Mouse (Mus musculus) liver, embryonic 14.5 days (tissue): ENCODE measurements around the gene 2310022B05Rik. TPM values are rescaled to one million over a fixed set of nuclear protein-coding genes. Genes with fewer than 3 reads are reported as not detected.

ENCODE experiments used
- ATAC-seq: fragments of 200-750 bp; cut with Nextera tagmentation; 2 replicates; pipeline ENCODE4 v1.8.0; 2017; ENCODE audit warnings: moderate number of reproducible peaks, mild to moderate bottlenecking, moderate library complexity; ENCODE audit not compliant: insufficient read depth
- DNase-seq, 3 experiments: peaks; one replicate each; pipeline ENCODE4 v3.0.0-alpha.2; 2012 to 2013; ENCODE audit warnings: low read depth in 3 of 3, low spot score in 3 of 3
- H3K27ac ChIP-seq: fragments of 300-500 bp; sonication (generic); 2 replicates; pipeline ENCODE4 v1.5.1; 2014; ENCODE audit warnings: moderate library complexity, mild to moderate bottlenecking, control low read depth, inconsistent platforms
- H3K27me3 ChIP-seq: fragments of 300-500 bp; sonication (generic); 2 replicates; pipeline ENCODE4 v1.6.1; 2014; ENCODE audit warnings: mild to moderate bottlenecking, low read length, moderate library complexity; ENCODE audit not compliant: control insufficient read depth, insufficient read depth
- H3K36me3 ChIP-seq: fragments of 300-500 bp; sonication (generic); replicated peaks from 2 replicates; pipeline ENCODE4 v1.6.1; 2014; ENCODE audit warnings: low read depth; ENCODE audit not compliant: control insufficient read depth, insufficient read depth
- H3K4me1 ChIP-seq, 2 experiments: fragments of 200-500 bp in 1 of 2; fragments of 300-500 bp in 1 of 2; sonication (generic) in 1 of 2; replicated peaks; 2 replicates each; pipeline ENCODE4 v1.6.1; 2012 to 2014; ENCODE audit warnings: antibody characterized with exemption in 1 of 2, inconsistent platforms in 1 of 2, low read length in 1 of 2; ENCODE audit not compliant: control insufficient read depth in 2 of 2, insufficient read depth in 2 of 2
- H3K4me2 ChIP-seq: fragments of 300-500 bp; sonication (generic); 2 replicates; pipeline ENCODE4 v1.6.1; 2014; ENCODE audit warnings: low read depth, mild to moderate bottlenecking, control low read depth, moderate library complexity
- H3K4me3 ChIP-seq, 2 experiments: fragments of 200-500 bp in 1 of 2; fragments of 300-500 bp in 1 of 2; sonication (generic) in 1 of 2; 2 replicates each; pipeline ENCODE4 v1.5.1; 2012 to 2014; ENCODE audit warnings: low read depth in 2 of 2, low read length in 2 of 2, mild to moderate bottlenecking in 2 of 2, control low read depth in 1 of 2, inconsistent platforms in 1 of 2, moderate library complexity in 1 of 2; ENCODE audit not compliant: insufficient read depth in 1 of 2
- H3K9ac ChIP-seq: fragments of 300-500 bp; sonication (generic); replicated peaks from 2 replicates; pipeline ENCODE4 v1.6.1; 2014; ENCODE audit warnings: mild to moderate bottlenecking, control low read depth, moderate library complexity
- H3K9me3 ChIP-seq: fragments of 300-500 bp; sonication (generic); 2 replicates; pipeline ENCODE4 v1.6.1; 2016; ENCODE audit warnings: low read length, mixed read lengths; ENCODE audit not compliant: control insufficient read depth
- CTCF ChIP-seq: IDR thresholded peaks from 2 replicates; pipeline ENCODE4 v1.5.1; 2016; ENCODE audit warnings: antibody characterized with exemption, low read depth, control low read depth
- EP300 ChIP-seq: IDR thresholded peaks from 2 replicates; pipeline ENCODE4 v1.6.1; 2016; ENCODE audit warnings: antibody characterized with exemption, low read depth
- WGBS: fragments of 180-500 bp; shearing (Covaris S2); extraction: QIAGEN DNeasy Blood & Tissue Kit; methylation state at CpG from one replicate; pipeline ENCODE4 v1.1.7; 2014; ENCODE audit not compliant: insufficient replicate concordance; 5-methylcytosine and 5-hydroxymethylcytosine counted together
- polyA plus RNA-seq, 2 experiments: library from polyadenylated mRNA; depleted of rRNA in 1 of 2; stranded (reverse) in 1 of 2; unstranded in 1 of 2; fragments of >200 nt; fragmentation: Nextera tagmentation in 1 of 2; extraction: Ambion mirVana in 1 of 2; gene quantifications; 2 replicates each; pipeline versions ENCODE4 v1.2.1 to v1.2.3; 2012 to 2014

Gene 2310022B05Rik
- polyA plus RNA-seq, 2 experiments: 5.5 to 8.7 TPM

GRCm38 (mm10) chr8:124641599-124641998 lies 21.6 kb downstream of the 2310022B05Rik start:
- no peak for TF ChIP-seq EP300
- Histone ChIP-seq H3K9me3 (no peaks in the 10 kb centered on the region), H3K4me3 (no peak overlapping the region), H3K9ac (no peak overlapping the region), H3K36me3 (no peaks in the 10 kb centered on the region; the same call in 1 of the 2 replicates), H3K4me2 (no peak overlapping the region), H3K27me3 (no peaks in the 10 kb centered on the region), H3K4me1 (0 out of 4 replicates have a peak, but pooled peaks cover 0 to 2% of the 10 kb centered on the region in 2 experiments), H3K27ac (no peak overlapping the region)
- WGBS: 77% methylated on average over 8 of the region's 8 CpGs
- DNase-seq (no peak), ATAC-seq (no peak)

- Histone ChIP-seq H3K4me2 (no peak overlapping the region), H3K9ac (no peak overlapping the region), H3K4me3 (no peak overlapping the region), H3K4me1 (no peaks in the 10 kb centered on the region), H3K9me3 (no peaks in the 10 kb centered on the region), H3K27ac (no peak overlapping the region), H3K36me3 (no peaks in the 10 kb centered on the region; the same call in 1 of the 2 replicates), H3K27me3 (no peaks in the 10 kb centered on the region)
- no peak for ATAC-seq
- DNase-seq: no peak
- 61% methylated on average over 8 of the region's 8 CpGs for WGBS
- no peak for TF ChIP-seq EP300
- no peak for TF ChIP-seq CTCF
These were observed 28.0 kb downstream of the 2310022B05Rik start for GRCm38 (mm10) chr8:124635247-124635502.

- no peaks in the 10 kb centered on the region; the same call in 1 of the 2 replicates for H3K36me3 ChIP-seq
- 72% methylated on average over 13 of the region's 13 CpGs for WGBS
These were observed 28.5 kb downstream of the 2310022B05Rik start for GRCm38 (mm10) chr8:124634411-124635246.

GRCm38 (mm10) chr8:124633001-124633703 lies 30.0 kb downstream of the 2310022B05Rik start:
- H3K36me3 ChIP-seq: no peaks in the 10 kb centered on the region; the same call in 1 of the 2 replicates
- no peaks in the 10 kb centered on the region for H3K9me3 ChIP-seq
- DNase-seq: no peak
- no peak overlapping the region for H3K27ac ChIP-seq
- H3K4me2 ChIP-seq: no peak overlapping the region
- no peaks in the 10 kb centered on the region for H3K4me1 ChIP-seq
- no peaks in the 10 kb centered on the region for H3K27me3 ChIP-seq
- H3K9ac ChIP-seq: no peak overlapping the region
- no peak for ATAC-seq
- H3K4me3 ChIP-seq: no peak overlapping the region
- TF ChIP-seq CTCF (no peak), EP300 (no peak)
- 68% methylated on average over 14 of the region's 14 CpGs for WGBS

More at GRCm38 (mm10) chr8:124634411-124635246, 28.5 kb downstream of the 2310022B05Rik start:
- Histone ChIP-seq H3K4me2 (no peak overlapping the region), H3K4me1 (no peaks in the 10 kb centered on the region), H3K9me3 (no peaks in the 10 kb centered on the region), H3K9ac (no peak overlapping the region), H3K27ac (no peak overlapping the region), H3K27me3 (no peaks in the 10 kb centered on the region), H3K4me3 (no peak overlapping the region)
- ATAC-seq (no peak), DNase-seq (no peak)
- TF ChIP-seq CTCF (no peak), EP300 (no peak)

- Histone ChIP-seq H3K27me3 (no peaks in the 10 kb centered on the region), H3K36me3 (no peaks in the 10 kb centered on the region), H3K4me2 (no peak overlapping the region), H3K9ac (no peak overlapping the region), H3K27ac (no peak overlapping the region), H3K4me3 (no peak overlapping the region), H3K4me1 (no peaks in the 10 kb centered on the region), H3K9me3 (no peaks in the 10 kb centered on the region)
- ATAC-seq: no peak
- TF ChIP-seq CTCF: no peak
- no peak for TF ChIP-seq EP300
- no peak for DNase-seq
- 47% methylated on average over 7 of the region's 7 CpGs for WGBS
These were observed 31.2 kb downstream of the 2310022B05Rik start for GRCm38 (mm10) chr8:124631966-124632365.
